Mouse (Mus musculus) liver, adult (tissue): ENCODE measurements around the gene Wdr63.

ENCODE experiments used
- GATA4 ChIP-seq: IDR thresholded peaks from 2 replicates; pipeline ENCODE4 v1.6.1; 2014; ENCODE audit warnings: mild to moderate bottlenecking, low read length; ENCODE audit not compliant: insufficient replicate concordance

Gene Wdr63

GRCm38 (mm10) chr3:146016979-146017378 lies 91.0 kb downstream of the Wdr63 start:
- TF ChIP-seq GATA4 = no peak

GRCm38 (mm10) chr3:146014321-146014720 lies 93.6 kb downstream of the Wdr63 start:
- no peak for TF ChIP-seq GATA4

GRCm38 (mm10) chr3:146013490-146013889 lies 94.4 kb downstream of the Wdr63 start:
- no peak for TF ChIP-seq GATA4

GRCm38 (mm10) chr3:146011544-146012218 lies 96.2 kb downstream of the Wdr63 start:
- TF ChIP-seq GATA4 = no peak

- TF ChIP-seq GATA4 = no peak
Observed at GRCm38 (mm10) chr3:146010751-146011150, 97.2 kb downstream of the Wdr63 start.

- no peak for TF ChIP-seq GATA4
Observed at GRCm38 (mm10) chr3:146009859-146010645, 97.9 kb downstream of the Wdr63 start.

- no peak for TF ChIP-seq GATA4
Observed at GRCm38 (mm10) chr3:146007872-146008271, 100.1 kb downstream of the Wdr63 start.

- TF ChIP-seq GATA4 = no peak
Observed at GRCm38 (mm10) chr3:146004347-146005051, 103.4 kb downstream of the Wdr63 start.

GRCm38 (mm10) chr3:145995489-145995888 lies 112.4 kb downstream of the Wdr63 start:
- no peak for TF ChIP-seq GATA4

GRCm38 (mm10) chr3:145993481-145994201 lies 114.3 kb downstream of the Wdr63 start:
- no peak for TF ChIP-seq GATA4

GRCm38 (mm10) chr3:145992796-145993195 lies 115.1 kb downstream of the Wdr63 start:
- TF ChIP-seq GATA4 = no peak

GRCm38 (mm10) chr3:145991976-145992730 lies 115.8 kb downstream of the Wdr63 start:
- no peak for TF ChIP-seq GATA4

- no peak for TF ChIP-seq GATA4
Observed at GRCm38 (mm10) chr3:145991130-145991529, 116.8 kb downstream of the Wdr63 start.
